Mouse (Mus musculus): ENCODE data around the gene Atp13a5. TPM values are rescaled to one million over a fixed set of nuclear protein-coding genes. Genes with fewer than 3 reads are reported as not detected.

Gene Atp13a5
- 0.65 and 0.66 TPM in 2 replicates for polyA plus RNA-seq (2016; fragmentation: Nextera tagmentation; extraction: Ambion mirVana)

DNA sequence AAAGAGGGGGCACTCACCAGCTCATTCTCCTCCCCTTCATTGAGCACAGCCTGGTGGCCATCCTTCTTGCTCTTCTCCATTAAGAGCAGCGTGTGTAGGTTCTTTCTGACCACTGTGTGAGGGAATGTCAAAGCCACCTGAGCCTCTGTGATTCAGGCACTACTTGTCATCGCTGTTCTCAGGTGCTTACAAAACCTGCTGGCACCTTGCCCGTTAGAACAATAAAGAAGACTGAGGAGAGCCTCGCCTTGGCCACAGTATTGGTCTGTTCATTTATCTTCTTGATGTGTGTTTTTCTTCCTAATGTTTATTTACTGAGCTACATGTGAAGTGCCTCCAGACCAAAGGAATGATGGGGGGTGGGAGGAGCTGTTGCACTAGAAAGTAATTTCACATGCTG lies at the start of gene Atp13a5:
Atp13a5 (minus strand) TSS at position 275 of the 400 bp plus-strand sequence.
- H3K4me3 ChIP-seq = no peak within 1 kb of the TSS
- 81% methylated on average over 4 of the region's 4 CpGs for WGBS
- ATAC-seq (ENCODE audit: low FRiP score, low read depth) = no peak

DNA sequence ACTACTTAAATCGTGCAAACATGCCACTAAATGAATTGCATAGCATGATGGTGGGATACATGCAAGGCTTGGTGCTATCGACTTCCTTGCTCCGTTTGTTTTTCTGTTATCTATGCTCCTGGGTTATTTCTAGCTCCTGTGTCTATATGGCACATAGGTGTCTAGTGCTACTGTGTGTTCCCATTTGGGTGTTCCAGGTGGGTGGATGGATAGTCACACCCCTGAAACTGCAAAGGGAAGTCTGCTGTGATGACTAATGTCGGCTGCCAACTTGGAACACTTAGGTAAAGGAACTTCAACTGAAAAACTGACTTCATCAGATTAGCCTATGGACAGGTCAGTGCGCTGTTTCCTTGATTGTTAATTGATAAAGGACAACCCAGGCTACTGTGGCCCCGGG lies 36.3 kb upstream of the Atp13a5 start:
- Histone ChIP-seq H3K9ac (no peak overlapping the region), H3K27ac (no peak overlapping the region), H3K36me3 (no peaks in the 10 kb centered on the region), H3K4me3 (no peak overlapping the region), H3K4me2 (replicated peaks) (no peak overlapping the region), H3K4me1 (no peaks in the 10 kb centered on the region), H3K9me3 (no peaks in the 10 kb centered on the region), H3K27me3 (replicated peaks) (no peaks in the 10 kb centered on the region)
- WGBS = 93% methylated on average over 6 of the region's 6 CpGs
- ATAC-seq (ENCODE audit: low FRiP score, low read depth) = no peak

More for the DNA sequence above, at the start of gene Atp13a5:
- H3K4me2 ChIP-seq (replicated peaks) = no peak within 1 kb of the TSS
- no peak within 1 kb of the TSS for H3K27ac ChIP-seq
- H3K9ac ChIP-seq = no peak within 1 kb of the TSS
- H3K4me1 ChIP-seq = no peaks in the 10 kb centered on the region
- H3K27me3 ChIP-seq (replicated peaks) = no peaks in the 10 kb centered on the region
- H3K36me3 ChIP-seq = no peaks in the 10 kb centered on the region
- H3K9me3 ChIP-seq = no peaks in the 10 kb centered on the region

DNA sequence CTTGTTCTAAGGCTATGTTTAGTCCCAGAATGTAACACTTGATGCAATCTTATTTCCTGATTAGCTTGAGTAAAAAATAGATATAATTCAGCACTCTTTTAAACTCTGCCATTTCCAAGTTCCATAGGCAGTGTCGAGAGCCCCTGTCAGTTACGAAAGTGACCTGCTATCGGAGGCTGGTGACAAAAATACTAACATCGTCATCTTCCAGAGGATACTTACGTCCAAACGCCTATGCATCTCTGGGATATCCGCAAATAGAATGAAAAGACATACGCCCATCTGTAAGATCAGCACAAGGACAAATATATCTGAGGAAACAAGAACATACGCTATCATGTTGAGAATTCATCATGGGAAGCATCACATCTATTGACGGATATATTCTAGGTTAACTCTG lies 28.8 kb upstream of the Atp13a5 start:
- Histone ChIP-seq H3K9ac (no peak overlapping the region), H3K27ac (no peak overlapping the region), H3K9me3 (no peaks in the 10 kb centered on the region), H3K27me3 (replicated peaks) (no peaks in the 10 kb centered on the region), H3K36me3 (no peaks in the 10 kb centered on the region), H3K4me1 (no peaks in the 10 kb centered on the region), H3K4me2 (replicated peaks) (no peak overlapping the region), H3K4me3 (no peak overlapping the region)
- ATAC-seq (ENCODE audit: low FRiP score, low read depth) = no peak
- WGBS = 93% methylated on average over 10 of the region's 10 CpGs

DNA sequence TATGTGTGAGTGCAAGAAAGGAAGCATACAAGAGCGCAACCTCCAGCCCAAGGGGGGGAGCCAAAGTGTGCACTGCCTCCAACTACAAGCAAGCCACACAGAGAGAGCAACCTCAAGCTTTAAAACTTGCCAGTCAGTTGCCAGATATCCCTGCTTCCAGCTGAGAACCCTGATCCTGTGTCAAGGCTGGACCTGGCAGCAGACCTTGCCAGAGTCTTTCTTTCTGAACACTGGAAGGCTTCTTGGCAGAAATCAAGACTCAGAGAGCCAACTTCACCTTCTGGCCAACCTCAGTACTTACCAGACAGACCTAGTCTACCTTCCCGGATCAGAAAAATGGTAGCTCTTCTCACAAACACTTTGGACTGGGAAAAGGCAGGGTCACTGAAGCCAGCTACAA lies 20.5 kb upstream of the Atp13a5 start:
- Histone ChIP-seq H3K27me3 (replicated peaks) (no peaks in the 10 kb centered on the region), H3K27ac (no peak overlapping the region), H3K4me3 (no peak overlapping the region), H3K36me3 (no peaks in the 10 kb centered on the region), H3K9me3 (no peaks in the 10 kb centered on the region), H3K4me1 (no peaks in the 10 kb centered on the region), H3K4me2 (replicated peaks) (no peak overlapping the region), H3K9ac (no peak overlapping the region)
- no peak for ATAC-seq (ENCODE audit: low FRiP score, low read depth)
- 95% methylated on average over 2 of the region's 2 CpGs for WGBS

DNA sequence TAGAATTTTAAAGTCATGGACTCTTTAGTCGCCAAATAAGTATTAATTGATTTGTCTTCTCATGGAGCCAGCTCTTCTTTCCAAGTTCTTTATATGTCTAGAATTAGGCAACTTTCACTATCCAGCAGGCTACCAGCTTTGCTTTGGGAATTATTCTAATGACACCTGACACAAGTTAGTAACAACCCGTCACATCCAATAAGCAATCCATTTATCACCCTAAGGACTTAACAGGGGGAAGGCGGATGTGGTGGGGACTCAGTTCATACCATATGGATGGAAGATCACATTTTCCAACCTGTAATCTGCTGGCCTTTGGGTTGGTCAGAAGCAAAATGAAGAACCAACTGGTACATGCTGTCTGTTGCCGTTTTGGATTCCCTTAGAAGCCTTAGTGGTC lies 6.2 kb upstream of the Atp13a5 start:
- ATAC-seq (ENCODE audit: low FRiP score, low read depth) = no peak
- Histone ChIP-seq H3K9ac (no peak overlapping the region), H3K9me3 (no peaks in the 10 kb centered on the region), H3K36me3 (no peaks in the 10 kb centered on the region), H3K4me2 (replicated peaks) (no peak overlapping the region), H3K4me3 (no peak overlapping the region), H3K27ac (no peak overlapping the region), H3K4me1 (no peaks in the 10 kb centered on the region), H3K27me3 (replicated peaks) (no peaks in the 10 kb centered on the region)
- WGBS = 89% methylated on average over 4 of the region's 4 CpGs

DNA sequence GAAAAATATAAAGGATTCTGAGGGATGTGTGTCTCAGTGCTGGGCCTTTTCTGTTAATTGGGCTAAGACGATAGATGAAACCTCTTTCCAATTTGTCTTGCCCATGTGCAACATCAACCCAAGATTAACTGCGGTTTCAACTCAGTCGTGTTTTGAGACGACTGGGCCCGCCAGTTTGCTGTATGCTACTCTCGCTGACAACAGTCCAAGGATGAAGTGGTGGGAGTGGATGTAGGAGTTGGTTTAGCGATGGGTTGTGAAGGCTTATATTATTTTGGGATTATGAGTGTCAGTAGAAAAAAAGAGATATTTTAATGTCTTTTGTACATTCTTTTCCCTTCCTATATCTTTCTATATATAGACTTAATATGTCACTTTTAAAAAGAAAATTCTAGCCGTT lies 3.9 kb downstream of the Atp13a5 start:
- Histone ChIP-seq H3K4me1 (no peaks in the 10 kb centered on the region), H3K4me2 (replicated peaks) (no peak overlapping the region), H3K27me3 (replicated peaks) (no peaks in the 10 kb centered on the region), H3K36me3 (no peaks in the 10 kb centered on the region), H3K4me3 (no peak overlapping the region), H3K9ac (no peak overlapping the region), H3K27ac (no peak overlapping the region), H3K9me3 (no peaks in the 10 kb centered on the region)
- 88% methylated on average over 8 of the region's 8 CpGs for WGBS
- ATAC-seq (ENCODE audit: low FRiP score, low read depth) = no peak

DNA sequence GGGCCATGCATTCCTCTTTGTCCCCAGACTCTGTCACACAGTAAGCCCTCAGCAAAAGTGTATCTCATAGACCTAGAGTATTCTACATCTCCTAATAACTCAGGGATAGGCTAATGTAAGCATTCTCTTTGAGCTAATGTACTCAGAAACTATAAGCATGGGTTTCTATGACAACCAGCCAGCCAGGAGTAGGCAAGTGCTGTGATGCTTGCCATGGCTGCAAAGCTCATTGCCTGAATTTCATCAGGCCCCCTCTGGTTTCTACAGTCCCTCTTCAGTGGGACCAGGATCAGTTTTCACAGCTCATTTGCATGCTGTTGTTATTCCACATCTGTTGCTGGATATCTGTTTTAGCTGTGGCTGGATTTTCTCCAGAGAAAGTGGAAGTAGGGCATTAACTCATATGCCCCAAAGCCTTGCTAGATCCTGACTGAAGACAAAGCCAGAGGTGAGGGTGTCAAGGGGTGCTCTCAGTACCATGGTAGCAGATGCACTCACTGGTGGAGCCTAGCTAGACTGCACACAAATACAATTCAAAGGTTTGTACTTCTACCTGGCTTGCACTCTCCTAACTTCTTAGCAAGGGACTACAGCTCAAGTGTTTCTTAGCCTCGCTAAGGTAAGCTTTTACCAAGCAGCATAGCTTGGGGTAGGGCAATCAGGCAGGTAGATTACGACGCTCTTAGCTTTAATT lies 47.0 kb downstream of the Atp13a5 start:
- Histone ChIP-seq H3K9ac (no peak overlapping the region), H3K4me3 (no peak overlapping the region), H3K27me3 (replicated peaks) (no peaks in the 10 kb centered on the region), H3K36me3 (no peaks in the 10 kb centered on the region), H3K4me1 (no peaks in the 10 kb centered on the region), H3K4me2 (replicated peaks) (no peak overlapping the region), H3K9me3 (no peaks in the 10 kb centered on the region), H3K27ac (no peak overlapping the region)
- 79% methylated on average over 3 of the region's 3 CpGs for WGBS
- no peak for ATAC-seq (ENCODE audit: low FRiP score, low read depth)

DNA sequence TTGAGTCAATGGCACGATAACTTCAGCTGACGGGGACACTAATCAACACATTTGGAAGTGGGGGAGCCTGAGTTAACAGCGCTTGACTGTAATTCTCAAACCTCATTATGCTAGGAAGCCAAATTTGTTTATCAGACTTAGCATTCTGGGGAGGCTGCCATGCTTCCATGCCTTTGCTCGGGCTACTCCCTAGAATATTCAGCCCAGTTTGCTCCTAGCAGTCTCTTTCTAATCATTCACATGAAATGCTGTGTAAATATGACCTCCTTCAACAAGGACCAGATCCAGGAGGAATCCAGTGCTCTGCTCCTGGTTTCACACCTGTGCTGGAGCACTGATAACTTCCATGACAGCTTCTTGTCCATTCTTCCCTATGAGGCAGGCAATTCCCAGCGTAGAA lies 47.6 kb downstream of the Atp13a5 start:
- WGBS = 87% methylated on average over 5 of the region's 5 CpGs

DNA sequence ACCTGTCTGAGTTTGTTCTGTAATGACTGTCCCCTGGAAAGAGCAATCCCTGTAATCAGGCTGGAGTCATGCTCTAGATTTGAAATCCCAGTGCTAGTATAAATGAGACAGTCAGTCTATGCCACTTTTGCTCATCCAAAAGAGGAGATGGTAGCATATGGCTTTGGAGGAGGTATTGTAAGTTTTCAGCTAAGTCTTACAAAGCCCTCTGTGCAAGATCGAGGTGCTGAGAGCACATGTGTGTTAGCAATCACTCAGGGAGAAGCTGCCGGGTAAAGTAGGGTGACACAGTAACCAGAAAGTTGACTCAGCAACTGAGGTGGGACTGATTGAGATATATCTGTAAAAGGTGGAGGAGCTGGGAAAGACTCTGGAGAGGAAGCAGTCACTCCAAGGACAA lies 49.3 kb downstream of the Atp13a5 start:
- no peak overlapping the region for H3K27ac ChIP-seq
- H3K9ac ChIP-seq = no peak overlapping the region
- no peaks in the 10 kb centered on the region for H3K4me1 ChIP-seq
- H3K4me2 ChIP-seq (replicated peaks) = no peak overlapping the region
- no peaks in the 10 kb centered on the region for H3K9me3 ChIP-seq
- H3K36me3 ChIP-seq = no peaks in the 10 kb centered on the region
- H3K4me3 ChIP-seq = no peak overlapping the region
- H3K27me3 ChIP-seq (replicated peaks) = no peaks in the 10 kb centered on the region
- ATAC-seq (ENCODE audit: low FRiP score, low read depth) = no peak
- WGBS = 86% methylated on average over 2 of the region's 2 CpGs

More for the DNA sequence above, 47.6 kb downstream of the Atp13a5 start:
- ATAC-seq (ENCODE audit: low FRiP score, low read depth) = no peak
- Histone ChIP-seq H3K27ac (no peak overlapping the region), H3K9me3 (no peaks in the 10 kb centered on the region), H3K27me3 (replicated peaks) (no peaks in the 10 kb centered on the region), H3K9ac (no peak overlapping the region), H3K36me3 (no peaks in the 10 kb centered on the region), H3K4me1 (no peaks in the 10 kb centered on the region), H3K4me3 (no peak overlapping the region), H3K4me2 (replicated peaks) (no peak overlapping the region)

DNA sequence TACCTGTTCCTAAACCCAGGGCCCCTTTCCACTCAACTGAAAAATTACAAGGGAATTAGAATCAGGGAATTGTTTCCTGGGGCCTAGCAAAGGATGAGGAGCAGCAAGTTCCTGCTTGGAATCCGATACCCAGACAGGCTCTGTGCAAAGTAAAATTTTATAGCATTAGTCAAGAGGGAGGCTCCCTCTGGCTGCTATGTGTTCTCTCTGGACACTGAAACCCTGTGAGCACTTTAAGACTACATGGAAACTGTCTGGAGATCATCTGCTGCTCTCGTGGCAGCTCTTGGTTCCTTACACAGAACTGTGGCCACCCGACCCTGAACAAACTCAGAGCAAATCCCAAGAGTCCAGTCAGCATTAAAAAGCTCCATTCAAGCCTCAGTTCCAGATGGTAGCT lies 50.6 kb downstream of the Atp13a5 start:
- H3K27ac ChIP-seq = no peak overlapping the region
- H3K9ac ChIP-seq = no peak overlapping the region
- no peak for ATAC-seq (ENCODE audit: low FRiP score, low read depth)
- WGBS = 73% methylated on average over 3 of the region's 3 CpGs
- no peaks in the 10 kb centered on the region for H3K27me3 ChIP-seq (replicated peaks)
- no peaks in the 10 kb centered on the region for H3K4me1 ChIP-seq
- H3K36me3 ChIP-seq = no peaks in the 10 kb centered on the region
- H3K4me2 ChIP-seq (replicated peaks) = no peak overlapping the region
- no peak overlapping the region for H3K4me3 ChIP-seq
- no peaks in the 10 kb centered on the region for H3K9me3 ChIP-seq

DNA sequence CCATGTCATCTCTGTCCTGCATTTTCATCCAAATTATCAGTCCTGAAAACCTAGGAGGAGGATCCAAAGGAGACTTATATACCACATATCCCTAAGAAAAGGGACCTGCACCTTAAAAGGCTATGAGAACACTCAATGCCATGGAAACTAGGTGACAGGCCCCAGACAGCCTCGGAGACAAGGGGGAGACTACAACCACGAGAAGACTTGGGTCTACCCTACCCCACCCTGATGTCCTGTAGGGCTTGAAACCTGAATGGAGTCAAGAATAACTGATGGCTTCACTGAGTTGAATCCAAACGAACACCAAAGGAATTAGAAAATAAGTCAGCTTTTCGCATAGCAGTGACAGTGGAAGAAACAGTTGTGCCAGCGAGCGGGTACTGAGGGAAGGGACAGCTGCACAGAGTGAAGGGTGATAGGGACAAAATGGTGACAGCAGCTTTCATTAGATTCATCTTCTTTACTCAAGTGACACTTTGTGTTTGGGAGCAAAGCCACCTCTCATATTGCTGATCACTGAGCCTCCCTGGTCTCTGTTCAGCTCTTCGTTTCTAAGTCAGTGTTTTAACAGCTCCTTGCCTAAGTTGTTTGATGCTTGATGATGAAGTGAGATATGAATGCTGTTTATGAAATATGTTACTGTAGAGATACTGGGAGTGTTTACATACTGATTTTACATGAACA lies 53.2 kb downstream of the Atp13a5 start:
- no peak overlapping the region for H3K4me3 ChIP-seq
- H3K4me1 ChIP-seq = no peaks in the 10 kb centered on the region
- H3K27me3 ChIP-seq (replicated peaks) = no peaks in the 10 kb centered on the region
- H3K9ac ChIP-seq = no peak overlapping the region
- no peaks in the 10 kb centered on the region for H3K36me3 ChIP-seq
- 87% methylated on average over 7 of the region's 7 CpGs for WGBS
- no peak overlapping the region for H3K4me2 ChIP-seq (replicated peaks)
- H3K27ac ChIP-seq = no peak overlapping the region
- no peaks in the 10 kb centered on the region for H3K9me3 ChIP-seq
- no peak for ATAC-seq (ENCODE audit: low FRiP score, low read depth)

DNA sequence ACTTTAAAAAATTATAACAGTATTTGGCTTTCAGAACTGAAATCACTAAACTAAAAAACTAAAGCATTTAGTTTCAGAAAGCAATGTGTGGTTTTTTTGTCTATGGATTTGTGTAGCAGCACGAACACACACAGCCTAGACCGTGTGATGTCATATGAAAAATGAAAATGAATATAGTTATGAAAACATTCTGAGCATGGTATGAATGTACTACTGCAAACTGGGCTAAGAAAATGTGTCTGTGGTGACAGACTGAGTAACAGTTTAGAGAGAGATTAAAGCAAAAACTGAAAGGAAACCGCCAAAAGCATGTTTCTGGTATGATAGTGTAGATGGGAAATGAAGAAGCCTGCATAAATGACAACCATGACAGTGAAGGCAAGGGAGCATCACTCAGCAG lies 57.8 kb downstream of the Atp13a5 start:
- no peaks in the 10 kb centered on the region for H3K9me3 ChIP-seq
- H3K9ac ChIP-seq = no peak overlapping the region
- H3K4me2 ChIP-seq (replicated peaks) = no peak overlapping the region
- no peak for ATAC-seq (ENCODE audit: low FRiP score, low read depth)
- no peak overlapping the region for H3K27ac ChIP-seq
- H3K4me3 ChIP-seq = no peak overlapping the region
- 86% methylated on average over 3 of the region's 3 CpGs for WGBS
- no peaks in the 10 kb centered on the region for H3K36me3 ChIP-seq
- H3K27me3 ChIP-seq (replicated peaks) = no peaks in the 10 kb centered on the region
- no peaks in the 10 kb centered on the region for H3K4me1 ChIP-seq

DNA sequence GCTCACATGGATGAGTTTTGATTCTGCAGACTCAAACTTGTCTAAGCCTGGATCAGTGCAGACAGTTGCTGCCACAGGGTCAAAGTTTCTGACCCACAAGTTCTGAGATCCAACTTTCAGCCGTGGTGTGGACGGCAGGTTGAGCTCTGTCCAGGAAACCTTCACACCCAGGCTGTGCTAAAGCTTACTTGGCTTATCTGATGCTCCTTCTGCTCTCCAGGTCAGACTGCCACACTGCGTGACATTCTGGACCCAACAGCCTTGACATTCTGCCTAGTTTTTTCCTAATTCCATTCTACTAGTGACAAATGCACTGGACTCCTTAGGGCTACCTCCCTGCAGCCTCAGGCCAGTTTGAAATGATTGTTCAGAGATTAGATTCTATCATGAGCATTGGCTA lies 63.1 kb downstream of the Atp13a5 start:
- Histone ChIP-seq H3K4me2 (replicated peaks) (no peak overlapping the region), H3K27me3 (replicated peaks) (no peaks in the 10 kb centered on the region), H3K4me3 (no peak overlapping the region), H3K9me3 (no peaks in the 10 kb centered on the region), H3K27ac (no peak overlapping the region), H3K36me3 (no peaks in the 10 kb centered on the region), H3K9ac (no peak overlapping the region), H3K4me1 (no peaks in the 10 kb centered on the region)
- ATAC-seq (ENCODE audit: low FRiP score, low read depth) = no peak
- 93% methylated on average over 3 of the region's 3 CpGs for WGBS

Measured in neural tube, embryonic 12.5 days (tissue).